Mouse (Mus musculus): ENCODE data around the gene Atxn7l2.
"Not testable (repeated sequence)": the region's sequence is repeated elsewhere in the genome, so short reads cannot be mapped to it uniquely, and the experiment has no call there.

Atxn7l2 gene

GRCm38 (mm10) chr3:108210771-108211139 lies at the start of gene Atxn7l2:
Gene Atxn7l2, minus strand, starts transcription at chr3:108210934.
- no peak for DNase-seq (ENCODE audit: low spot score in 2 of 2)

- no peak for DNase-seq (ENCODE audit: low spot score in 2 of 2)
Observed at GRCm38 (mm10) chr3:108259319-108259718, 48.6 kb upstream of the Atxn7l2 start.

GRCm38 (mm10) chr3:108257831-108258500 lies 47.2 kb upstream of the Atxn7l2 start:
- DNase-seq (ENCODE audit: low spot score in 2 of 2), result no peak

GRCm38 (mm10) chr3:108256719-108257637 lies 46.2 kb upstream of the Atxn7l2 start, which contains the start of gene Psma5:
Gene Psma5, plus strand, starts transcription at chr3:108256926.
- DNase-seq (ENCODE audit: low spot score in 2 of 2), result peak; percentile 92 to 95

- DNase-seq (ENCODE audit: low spot score in 2 of 2), result no peak
Observed at GRCm38 (mm10) chr3:108246857-108247256, 36.1 kb upstream of the Atxn7l2 start.

- no peak for DNase-seq (ENCODE audit: low spot score in 2 of 2)
Observed at GRCm38 (mm10) chr3:108241243-108241839, 30.6 kb upstream of the Atxn7l2 start.

GRCm38 (mm10) chr3:108237474-108238102 lies 26.9 kb upstream of the Atxn7l2 start:
- DNase-seq (ENCODE audit: low spot score in 2 of 2), result not testable (repeated sequence)

GRCm38 (mm10) chr3:108231646-108232045 lies 20.9 kb upstream of the Atxn7l2 start:
- DNase-seq (ENCODE audit: low spot score in 2 of 2), result no peak

- DNase-seq (ENCODE audit: low spot score in 2 of 2), result no peak
Observed at GRCm38 (mm10) chr3:108227521-108227920, 16.8 kb upstream of the Atxn7l2 start.

GRCm38 (mm10) chr3:108226558-108227350 lies 16.0 kb upstream of the Atxn7l2 start, which contains the start of gene Sypl2:
Gene Sypl2, minus strand, starts transcription at chr3:108226648.
- DNase-seq (ENCODE audit: low spot score in 2 of 2), result peak in 1 of 2 experiments; percentile 38

GRCm38 (mm10) chr3:108225711-108226557 lies 15.2 kb upstream of the Atxn7l2 start:
- DNase-seq (ENCODE audit: low spot score in 2 of 2), result no peak

- no peak for DNase-seq (ENCODE audit: low spot score in 2 of 2)
Observed at GRCm38 (mm10) chr3:108220661-108221060, 9.9 kb upstream of the Atxn7l2 start.

GRCm38 (mm10) chr3:108214734-108215133 lies 4.0 kb upstream of the Atxn7l2 start:
- no peak for DNase-seq (ENCODE audit: low spot score in 2 of 2)

- no peak for DNase-seq (ENCODE audit: low spot score in 2 of 2)
Observed at GRCm38 (mm10) chr3:108212406-108212805, 1.7 kb upstream of the Atxn7l2 start.

GRCm38 (mm10) chr3:108211845-108212244 lies 1.1 kb upstream of the Atxn7l2 start:
- no peak for DNase-seq (ENCODE audit: low spot score in 2 of 2)

- peak; percentile 91 for DNase-seq (ENCODE audit: low spot score in 2 of 2)
Observed at GRCm38 (mm10) chr3:108209946-108210770, 576 bp downstream of the Atxn7l2 start.

- no peak for DNase-seq (ENCODE audit: low spot score in 2 of 2)
Observed at GRCm38 (mm10) chr3:108209536-108209935, 1.2 kb downstream of the Atxn7l2 start.

GRCm38 (mm10) chr3:108209001-108209400 lies 1.7 kb downstream of the Atxn7l2 start:
- no peak for DNase-seq (ENCODE audit: low spot score in 2 of 2)

- peak in 1 of 2 experiments; percentile 41 for DNase-seq (ENCODE audit: low spot score in 2 of 2)
Observed at GRCm38 (mm10) chr3:108206731-108207375, 3.9 kb downstream of the Atxn7l2 start.

Measured in urinary bladder, postnatal 4 days (tissue).